Mouse (Mus musculus): Measurements from ENCODE around the gene Col17a1. TPM values are rescaled to one million over a fixed set of nuclear protein-coding genes. Genes with fewer than 3 reads are reported as not detected.

The Col17a1 gene
- polyA plus RNA-seq, 1 experiment from 2014 or later: 1.1 TPM

GRCm38 (mm10) chr19:47696411-47696810 lies 4.5 kb upstream of the Col17a1 start:
- Histone ChIP-seq H3K9ac (ENCODE audit: low read length) (no peak overlapping the region), H3K4me1 (replicated peaks; ENCODE audit: control insufficient read depth, insufficient read depth, low read length) (no peaks in the 10 kb centered on the region; the same call in 1 of the 2 replicates), H3K36me3 (ENCODE audit: control insufficient read depth, insufficient read depth, low read length) (no peaks in the 10 kb centered on the region), H3K4me2 (ENCODE audit: low read depth, low read length, severe bottlenecking) (no peak overlapping the region), H3K27ac (ENCODE audit: low read depth, low read length) (no peak overlapping the region), H3K27me3 (ENCODE audit: control insufficient read depth, insufficient read depth, low read length) (no peaks in the 10 kb centered on the region), H3K9me3 (ENCODE audit: control insufficient read depth, low read length) (no peaks in the 10 kb centered on the region), H3K4me3 (ENCODE audit: low read depth, low read length) (no peak overlapping the region)
- DNase-seq (ENCODE audit: low spot score) (peak; percentile 38), ATAC-seq (replicated peaks; ENCODE audit: low FRiP score) (no peak)
- WGBS: 91% methylated on average over 8 of the region's 8 CpGs

GRCm38 (mm10) chr19:47695725-47696124 lies 3.8 kb upstream of the Col17a1 start:
- H3K27me3 ChIP-seq (ENCODE audit: control insufficient read depth, insufficient read depth, low read length): no peaks in the 10 kb centered on the region
- H3K4me1 ChIP-seq (replicated peaks; ENCODE audit: control insufficient read depth, insufficient read depth, low read length): no peaks in the 10 kb centered on the region; the same call in 1 of the 2 replicates
- WGBS: 89% methylated on average over 6 of the region's 6 CpGs
- H3K9ac ChIP-seq (ENCODE audit: low read length): no peak overlapping the region
- no peaks in the 10 kb centered on the region for H3K9me3 ChIP-seq (ENCODE audit: control insufficient read depth, low read length)
- H3K4me3 ChIP-seq (ENCODE audit: low read depth, low read length): no peak overlapping the region
- no peak for ATAC-seq (replicated peaks; ENCODE audit: low FRiP score)
- no peaks in the 10 kb centered on the region for H3K36me3 ChIP-seq (ENCODE audit: control insufficient read depth, insufficient read depth, low read length)
- no peak overlapping the region for H3K4me2 ChIP-seq (ENCODE audit: low read depth, low read length, severe bottlenecking)
- no peak for DNase-seq (ENCODE audit: low spot score)
- no peak overlapping the region for H3K27ac ChIP-seq (ENCODE audit: low read depth, low read length)

GRCm38 (mm10) chr19:47689592-47689991 lies 2.3 kb downstream of the Col17a1 start:
- no peak for ATAC-seq (replicated peaks; ENCODE audit: low FRiP score)
- no peaks in the 10 kb centered on the region for H3K36me3 ChIP-seq (ENCODE audit: control insufficient read depth, insufficient read depth, low read length)
- H3K9ac ChIP-seq (ENCODE audit: low read length): no peak overlapping the region
- no peak overlapping the region for H3K4me3 ChIP-seq (ENCODE audit: low read depth, low read length)
- 91% methylated on average over 7 of the region's 7 CpGs for WGBS
- no peaks in the 10 kb centered on the region for H3K9me3 ChIP-seq (ENCODE audit: control insufficient read depth, low read length)
- H3K27me3 ChIP-seq (ENCODE audit: control insufficient read depth, insufficient read depth, low read length): no peaks in the 10 kb centered on the region
- no peak overlapping the region for H3K4me2 ChIP-seq (ENCODE audit: low read depth, low read length, severe bottlenecking)
- peaks cover 3% of the 10 kb centered on the region; the same call in 1 of the 2 replicates for H3K4me1 ChIP-seq (replicated peaks; ENCODE audit: control insufficient read depth, insufficient read depth, low read length)
- DNase-seq (ENCODE audit: low spot score): no peak
- no peak overlapping the region for H3K27ac ChIP-seq (ENCODE audit: low read depth, low read length)

GRCm38 (mm10) chr19:47678675-47679074 lies 13.2 kb downstream of the Col17a1 start:
- no peak for DNase-seq (ENCODE audit: low spot score)
- no peak overlapping the region for H3K4me3 ChIP-seq (ENCODE audit: low read depth, low read length)
- H3K4me1 ChIP-seq (replicated peaks; ENCODE audit: control insufficient read depth, insufficient read depth, low read length): no peaks in the 10 kb centered on the region
- 71% methylated on average over 12 of the region's 12 CpGs for WGBS
- ATAC-seq (replicated peaks; ENCODE audit: low FRiP score): no peak
- H3K27ac ChIP-seq (ENCODE audit: low read depth, low read length): no peak overlapping the region
- no peak overlapping the region for H3K4me2 ChIP-seq (ENCODE audit: low read depth, low read length, severe bottlenecking)
- H3K36me3 ChIP-seq (ENCODE audit: control insufficient read depth, insufficient read depth, low read length): no peaks in the 10 kb centered on the region
- no peaks in the 10 kb centered on the region for H3K27me3 ChIP-seq (ENCODE audit: control insufficient read depth, insufficient read depth, low read length)
- H3K9ac ChIP-seq (ENCODE audit: low read length): no peak overlapping the region
- H3K9me3 ChIP-seq (ENCODE audit: control insufficient read depth, low read length): no peaks in the 10 kb centered on the region

DNA sequence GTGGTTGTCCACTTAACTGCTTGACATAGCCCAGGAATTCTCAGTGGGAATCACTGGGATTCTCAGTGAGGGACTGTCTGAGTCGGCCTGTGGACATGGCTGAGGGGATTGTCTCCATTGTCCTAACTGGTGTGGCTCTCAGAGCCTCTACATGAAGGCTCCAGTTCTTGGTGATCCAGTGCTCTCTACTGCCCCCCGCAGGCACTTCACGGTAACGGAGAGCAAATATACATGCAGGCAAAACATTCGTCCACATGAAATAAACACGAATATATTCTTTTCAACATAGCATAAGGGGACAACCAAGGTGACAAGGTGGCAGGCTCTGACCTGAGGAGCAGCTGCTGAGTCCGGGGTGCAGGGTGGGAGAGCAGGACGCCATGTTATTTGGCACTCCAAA lies 17.5 kb downstream of the Col17a1 start:
- H3K4me2 ChIP-seq (ENCODE audit: low read depth, low read length, severe bottlenecking): no peak overlapping the region
- ATAC-seq (replicated peaks; ENCODE audit: low FRiP score) (no peak), DNase-seq (ENCODE audit: low spot score) (peak; percentile 71)
- no peaks in the 10 kb centered on the region for H3K9me3 ChIP-seq (ENCODE audit: control insufficient read depth, low read length)
- no peaks in the 10 kb centered on the region for H3K36me3 ChIP-seq (ENCODE audit: control insufficient read depth, insufficient read depth, low read length)
- no peak overlapping the region for H3K4me3 ChIP-seq (ENCODE audit: low read depth, low read length)
- no peak overlapping the region for H3K27ac ChIP-seq (ENCODE audit: low read depth, low read length)
- no peaks in the 10 kb centered on the region for H3K27me3 ChIP-seq (ENCODE audit: control insufficient read depth, insufficient read depth, low read length)
- no peak overlapping the region for H3K9ac ChIP-seq (ENCODE audit: low read length)
- no peaks in the 10 kb centered on the region for H3K4me1 ChIP-seq (replicated peaks; ENCODE audit: control insufficient read depth, insufficient read depth, low read length)
- 42% methylated on average over 8 of the region's 8 CpGs for WGBS

DNA sequence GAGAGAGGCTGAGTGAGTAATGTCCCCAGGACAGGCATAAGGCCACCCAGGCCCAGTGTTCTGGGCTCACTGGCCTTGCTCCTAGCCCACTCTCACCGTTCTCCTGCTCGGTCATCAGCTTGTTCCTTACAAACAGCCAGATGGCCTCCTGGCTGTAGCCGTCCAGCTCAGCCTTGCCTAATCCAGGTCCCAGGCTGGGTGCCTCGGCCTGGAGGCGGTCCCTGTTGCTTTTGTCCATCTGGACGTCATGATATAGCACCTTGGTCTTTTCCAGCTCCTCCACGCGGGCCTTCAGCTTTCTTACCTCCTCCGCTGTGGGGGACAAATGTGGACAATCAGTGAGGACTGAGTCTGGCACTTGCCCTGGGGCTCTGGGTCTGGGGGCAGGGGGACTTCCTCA lies 23.5 kb downstream of the Col17a1 start:
- no peak overlapping the region for H3K9ac ChIP-seq (ENCODE audit: low read length)
- whole genome bisulfite sequencing: 76% methylated on average over 9 of the region's 9 CpGs

DNA sequence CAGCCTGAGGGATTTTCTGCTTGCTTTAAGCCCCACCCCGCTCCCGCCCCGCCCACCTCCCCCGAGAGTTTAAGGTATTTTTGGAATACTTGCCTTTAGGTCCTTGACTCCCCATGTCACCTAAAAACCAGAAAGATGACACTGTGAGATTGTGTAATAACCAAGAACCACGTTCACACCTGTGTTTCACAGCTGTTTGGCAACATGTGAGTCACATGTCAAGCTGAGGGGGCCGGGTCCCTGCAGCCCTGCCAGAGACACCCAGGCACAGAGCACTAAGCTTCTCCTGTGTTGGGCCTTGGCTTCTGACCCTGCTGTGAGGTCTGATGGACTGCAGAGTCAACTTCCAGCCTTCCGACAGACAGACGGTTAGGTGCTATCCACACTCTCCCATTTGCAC lies 24.3 kb downstream of the Col17a1 start:
- ATAC-seq (replicated peaks; ENCODE audit: low FRiP score): no peak
- H3K9me3 ChIP-seq (ENCODE audit: control insufficient read depth, low read length): no peaks in the 10 kb centered on the region
- no peaks in the 10 kb centered on the region for H3K4me1 ChIP-seq (replicated peaks; ENCODE audit: control insufficient read depth, insufficient read depth, low read length)

More for the DNA sequence above, 23.5 kb downstream of the Col17a1 start:
- Histone ChIP-seq H3K4me2 (ENCODE audit: low read depth, low read length, severe bottlenecking) (no peak overlapping the region), H3K9me3 (ENCODE audit: control insufficient read depth, low read length) (no peaks in the 10 kb centered on the region), H3K27me3 (ENCODE audit: control insufficient read depth, insufficient read depth, low read length) (no peaks in the 10 kb centered on the region), H3K4me3 (ENCODE audit: low read depth, low read length) (no peak overlapping the region), H3K36me3 (ENCODE audit: control insufficient read depth, insufficient read depth, low read length) (no peaks in the 10 kb centered on the region), H3K27ac (ENCODE audit: low read depth, low read length) (no peak overlapping the region), H3K4me1 (replicated peaks; ENCODE audit: control insufficient read depth, insufficient read depth, low read length) (no peaks in the 10 kb centered on the region)
- ATAC-seq (replicated peaks; ENCODE audit: low FRiP score) (no peak), DNase-seq (ENCODE audit: low spot score) (no peak)

GRCm38 (mm10) chr19:47659765-47660408 lies 32.0 kb downstream of the Col17a1 start:
- Histone ChIP-seq H3K27ac (ENCODE audit: low read depth, low read length) (no peak overlapping the region), H3K27me3 (ENCODE audit: control insufficient read depth, insufficient read depth, low read length) (no peaks in the 10 kb centered on the region), H3K4me1 (replicated peaks; ENCODE audit: control insufficient read depth, insufficient read depth, low read length) (no peaks in the 10 kb centered on the region), H3K9me3 (ENCODE audit: control insufficient read depth, low read length) (no peaks in the 10 kb centered on the region), H3K4me2 (ENCODE audit: low read depth, low read length, severe bottlenecking) (no peak overlapping the region), H3K36me3 (ENCODE audit: control insufficient read depth, insufficient read depth, low read length) (no peaks in the 10 kb centered on the region), H3K4me3 (ENCODE audit: low read depth, low read length) (no peak overlapping the region), H3K9ac (ENCODE audit: low read length) (no peak overlapping the region)
- WGBS: 88% methylated on average over 9 of the region's 9 CpGs
- DNase-seq (ENCODE audit: low spot score): peak; percentile 42
- ATAC-seq (replicated peaks; ENCODE audit: low FRiP score): no peak

More for the DNA sequence above, 24.3 kb downstream of the Col17a1 start:
- no peak overlapping the region for H3K4me2 ChIP-seq (ENCODE audit: low read depth, low read length, severe bottlenecking)
- H3K9ac ChIP-seq (ENCODE audit: low read length): no peak overlapping the region
- H3K27ac ChIP-seq (ENCODE audit: low read depth, low read length): no peak overlapping the region
- no peak for DNase-seq (ENCODE audit: low spot score)
- H3K4me3 ChIP-seq (ENCODE audit: low read depth, low read length): no peak overlapping the region
- no peaks in the 10 kb centered on the region for H3K36me3 ChIP-seq (ENCODE audit: control insufficient read depth, insufficient read depth, low read length)
- 71% methylated on average over 8 of the region's 8 CpGs for WGBS
- H3K27me3 ChIP-seq (ENCODE audit: control insufficient read depth, insufficient read depth, low read length): no peaks in the 10 kb centered on the region

DNA sequence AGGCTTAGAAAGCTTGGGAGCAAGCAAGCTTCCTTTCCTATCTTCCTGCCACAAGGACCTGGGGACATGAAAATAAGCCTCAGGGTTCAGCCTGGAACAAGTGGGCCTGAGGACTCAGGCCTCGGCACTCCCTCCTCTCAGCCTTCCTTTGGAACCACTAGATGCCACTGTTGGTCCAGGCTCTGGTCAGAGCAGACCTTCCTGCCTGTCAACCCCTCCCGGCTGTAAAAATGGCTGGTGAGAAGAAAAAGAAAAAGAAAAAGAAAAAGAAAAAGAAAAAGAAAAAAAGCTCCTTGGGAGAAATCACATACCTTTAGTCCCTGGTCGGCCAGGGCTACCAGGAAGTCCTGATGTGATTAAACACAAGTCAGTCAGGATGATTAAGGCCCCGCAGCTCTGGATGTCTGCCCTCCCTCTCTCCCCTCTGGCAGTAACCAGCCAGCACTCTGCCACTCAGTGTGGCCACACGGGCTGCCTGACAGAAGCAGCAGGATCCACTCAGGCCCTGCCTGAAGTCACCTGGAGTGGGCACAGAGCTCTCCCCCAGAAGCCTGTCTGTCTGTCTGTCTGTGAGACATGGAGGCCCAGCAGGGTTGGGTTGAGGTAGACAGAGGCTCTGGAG lies 32.9 kb downstream of the Col17a1 start:
- H3K27ac ChIP-seq (ENCODE audit: low read depth, low read length): no peak overlapping the region
- DNase-seq (ENCODE audit: low spot score): peak; percentile 73
- H3K4me3 ChIP-seq (ENCODE audit: low read depth, low read length): no peak overlapping the region
- no peaks in the 10 kb centered on the region for H3K9me3 ChIP-seq (ENCODE audit: control insufficient read depth, low read length)
- H3K4me2 ChIP-seq (ENCODE audit: low read depth, low read length, severe bottlenecking): no peak overlapping the region
- no peaks in the 10 kb centered on the region for H3K27me3 ChIP-seq (ENCODE audit: control insufficient read depth, insufficient read depth, low read length)
- peak; percentile 76 for ATAC-seq (replicated peaks; ENCODE audit: low FRiP score)
- H3K4me1 ChIP-seq (replicated peaks; ENCODE audit: control insufficient read depth, insufficient read depth, low read length): no peaks in the 10 kb centered on the region
- peak overlapping the region; percentile 0; the same call in 1 of the 2 replicates for H3K9ac ChIP-seq (ENCODE audit: low read length)
- H3K36me3 ChIP-seq (ENCODE audit: control insufficient read depth, insufficient read depth, low read length): no peaks in the 10 kb centered on the region
- WGBS: 27% methylated on average over 5 of the region's 5 CpGs
